Mouse (Mus musculus): ENCODE results near the gene Ctse. TPM values are rescaled to one million over a fixed set of nuclear protein-coding genes. Genes with fewer than 3 reads are reported as not detected.
A peak's percentile ranks its signal among the peaks of the same experiment; 100 is the strongest.
"Not testable (repeated sequence)": the region's sequence is repeated elsewhere in the genome, so short reads cannot be mapped to it uniquely, and the experiment has no call there.

Ctse gene
- polyA plus RNA-seq, 1 experiment: 0.10 TPM

- Histone ChIP-seq H3K27ac (ENCODE audit: insufficient read depth, low read length) (no peak overlapping the region), H3K27me3 (ENCODE audit: control insufficient read depth, insufficient read depth, low read length) (no peaks in the 10 kb centered on the region), H3K4me1 (ENCODE audit: control insufficient read depth, insufficient read depth, low read length) (no peaks in the 10 kb centered on the region), H3K4me3 (replicated peaks; ENCODE audit: insufficient read depth, low read depth, low read length) (no peak overlapping the region)
- DNase-seq: no peak
- TF ChIP-seq POLR2A (IDR thresholded peaks at IDR 0.05; ENCODE audit: borderline replicate concordance, insufficient read depth, low read length) (no peak), CTCF (IDR thresholded peaks at IDR 0.05; ENCODE audit: borderline replicate concordance, insufficient read depth, low read depth, low read length) (no peak)
- 76% methylated on average over 1 of the region's 1 CpGs for WGBS
Observed at GRCm38 (mm10) chr1:131616131-131616530, 22.0 kb upstream of the Ctse start.

DNA sequence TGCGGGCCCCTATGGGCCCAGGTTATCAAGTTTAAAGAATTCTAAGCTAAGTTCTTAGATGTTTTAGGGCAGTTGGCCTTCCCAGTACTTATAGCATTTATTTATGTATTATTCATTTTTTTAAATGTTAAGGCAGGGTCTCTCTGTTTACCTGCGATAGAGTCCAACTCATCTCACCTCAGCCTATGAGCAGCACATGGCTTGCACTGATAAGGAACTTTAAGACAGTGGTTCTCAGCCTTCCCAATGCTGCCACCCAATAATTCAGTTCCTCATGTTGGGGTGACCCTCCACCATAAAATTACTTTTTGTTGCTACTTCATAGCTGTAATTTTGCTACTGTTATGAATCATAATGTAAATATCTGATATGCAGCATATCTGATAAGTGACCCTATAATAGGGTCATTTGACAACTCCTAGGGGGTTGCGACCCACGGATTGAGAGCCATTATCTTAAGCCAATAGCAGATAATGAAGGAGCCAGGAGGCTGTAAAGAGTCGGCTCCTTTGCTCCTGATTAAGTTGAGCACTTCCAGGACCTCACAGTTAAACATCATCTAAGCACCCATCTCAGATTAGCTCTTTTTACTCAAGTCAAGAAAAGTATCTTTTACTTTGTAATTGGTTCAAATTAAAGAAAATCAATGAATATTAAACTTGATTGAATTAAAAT, 21.4 kb upstream of the Ctse start:
- 90% methylated on average over 5 of the region's 5 CpGs for WGBS

GRCm38 (mm10) chr1:131618576-131618975, 19.5 kb upstream of the Ctse start:
- DNase-seq: no peak
- peak; percentile 24; the same call in 1 of the 2 replicates for TF ChIP-seq CTCF (IDR thresholded peaks at IDR 0.05; ENCODE audit: borderline replicate concordance, insufficient read depth, low read depth, low read length)
- no peak for TF ChIP-seq POLR2A (IDR thresholded peaks at IDR 0.05; ENCODE audit: borderline replicate concordance, insufficient read depth, low read length)
- Histone ChIP-seq H3K4me1 (ENCODE audit: control insufficient read depth, insufficient read depth, low read length) (no peaks in the 10 kb centered on the region), H3K27ac (ENCODE audit: insufficient read depth, low read length) (no peak overlapping the region), H3K4me3 (replicated peaks; ENCODE audit: insufficient read depth, low read depth, low read length) (no peak overlapping the region), H3K27me3 (ENCODE audit: control insufficient read depth, insufficient read depth, low read length) (no peaks in the 10 kb centered on the region)
- 74% methylated on average over 1 of the region's 1 CpGs for WGBS

More for the DNA sequence above, 21.4 kb upstream of the Ctse start:
- DNase-seq: no peak
- Histone ChIP-seq H3K4me1 (ENCODE audit: control insufficient read depth, insufficient read depth, low read length) (no peaks in the 10 kb centered on the region), H3K27ac (ENCODE audit: insufficient read depth, low read length) (no peak overlapping the region), H3K27me3 (ENCODE audit: control insufficient read depth, insufficient read depth, low read length) (no peaks in the 10 kb centered on the region), H3K4me3 (replicated peaks; ENCODE audit: insufficient read depth, low read depth, low read length) (no peak overlapping the region)
- TF ChIP-seq POLR2A (IDR thresholded peaks at IDR 0.05; ENCODE audit: borderline replicate concordance, insufficient read depth, low read length) (no peak), CTCF (IDR thresholded peaks at IDR 0.05; ENCODE audit: borderline replicate concordance, insufficient read depth, low read depth, low read length) (no peak)

DNA sequence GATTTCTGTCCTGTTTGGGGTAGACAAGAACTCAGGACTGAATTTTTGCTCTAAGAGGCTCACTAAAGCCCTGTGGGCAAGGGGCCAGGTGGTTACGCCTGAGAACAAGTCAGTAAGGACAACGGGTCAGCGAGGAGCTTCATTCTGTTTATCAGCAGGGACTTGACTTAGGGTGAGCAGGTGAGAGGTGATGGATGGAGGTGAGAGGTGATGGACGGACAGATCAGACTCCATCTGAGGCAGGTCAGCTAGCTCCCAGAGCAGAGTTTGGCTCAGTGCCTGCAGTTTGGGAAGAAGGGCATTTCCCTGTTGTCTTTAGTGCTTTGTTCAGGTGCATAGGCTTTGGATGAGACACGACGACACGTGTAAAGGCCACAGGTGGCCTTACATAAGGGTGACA, 18.8 kb upstream of the Ctse start:
- DNase-seq: no peak
- Histone ChIP-seq H3K27ac (ENCODE audit: insufficient read depth, low read length) (no peak overlapping the region), H3K4me1 (ENCODE audit: control insufficient read depth, insufficient read depth, low read length) (no peaks in the 10 kb centered on the region), H3K4me3 (replicated peaks; ENCODE audit: insufficient read depth, low read depth, low read length) (no peak overlapping the region), H3K27me3 (ENCODE audit: control insufficient read depth, insufficient read depth, low read length) (no peaks in the 10 kb centered on the region)
- TF ChIP-seq CTCF (IDR thresholded peaks at IDR 0.05; ENCODE audit: borderline replicate concordance, insufficient read depth, low read depth, low read length) (no peak), POLR2A (IDR thresholded peaks at IDR 0.05; ENCODE audit: borderline replicate concordance, insufficient read depth, low read length) (no peak)
- WGBS: 89% methylated on average over 7 of the region's 7 CpGs

DNA sequence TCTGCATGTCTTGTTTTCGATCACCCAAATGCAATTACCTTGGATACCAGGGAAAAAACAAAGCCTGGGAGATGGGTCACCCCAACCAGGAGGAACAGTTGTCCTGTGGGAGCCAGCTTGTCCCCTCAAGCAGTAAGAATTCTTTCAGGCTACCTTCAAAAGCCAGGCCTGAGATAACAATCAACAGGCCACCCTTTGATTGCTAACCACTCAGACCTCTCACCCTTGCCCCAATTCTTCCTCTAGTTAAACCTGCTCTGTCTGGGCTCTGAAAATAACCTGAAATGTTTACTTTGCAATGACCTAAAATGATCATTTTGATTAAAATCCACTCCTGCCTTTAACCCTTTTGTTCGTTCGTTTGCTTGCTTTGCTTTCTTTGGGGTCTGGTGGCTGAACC, 14.5 kb upstream of the Ctse start:
- TF ChIP-seq CTCF (IDR thresholded peaks at IDR 0.05; ENCODE audit: borderline replicate concordance, insufficient read depth, low read depth, low read length) (no peak), POLR2A (IDR thresholded peaks at IDR 0.05; ENCODE audit: borderline replicate concordance, insufficient read depth, low read length) (no peak)
- no peaks in the 10 kb centered on the region for H3K4me1 ChIP-seq (ENCODE audit: control insufficient read depth, insufficient read depth, low read length)
- no peaks in the 10 kb centered on the region for H3K27me3 ChIP-seq (ENCODE audit: control insufficient read depth, insufficient read depth, low read length)
- H3K27ac ChIP-seq (ENCODE audit: insufficient read depth, low read length): no peak overlapping the region
- no peak overlapping the region for H3K4me3 ChIP-seq (replicated peaks; ENCODE audit: insufficient read depth, low read depth, low read length)
- DNase-seq: no peak
- WGBS: 91% methylated on average over 3 of the region's 3 CpGs

GRCm38 (mm10) chr1:131624175-131624835, 13.8 kb upstream of the Ctse start:
- 70% methylated on average over 3 of the region's 3 CpGs for WGBS
- Histone ChIP-seq H3K4me1 (ENCODE audit: control insufficient read depth, insufficient read depth, low read length) (no peaks in the 10 kb centered on the region), H3K27ac (ENCODE audit: insufficient read depth, low read length) (no peak overlapping the region), H3K4me3 (replicated peaks; ENCODE audit: insufficient read depth, low read depth, low read length) (no peak overlapping the region), H3K27me3 (ENCODE audit: control insufficient read depth, insufficient read depth, low read length) (no peaks in the 10 kb centered on the region)
- TF ChIP-seq POLR2A (IDR thresholded peaks at IDR 0.05; ENCODE audit: borderline replicate concordance, insufficient read depth, low read length): no peak
- TF ChIP-seq CTCF (IDR thresholded peaks at IDR 0.05; ENCODE audit: borderline replicate concordance, insufficient read depth, low read depth, low read length): no peak
- no peak for DNase-seq

- Histone ChIP-seq H3K4me3 (replicated peaks; ENCODE audit: insufficient read depth, low read depth, low read length) (no peak overlapping the region), H3K27me3 (ENCODE audit: control insufficient read depth, insufficient read depth, low read length) (no peaks in the 10 kb centered on the region), H3K27ac (ENCODE audit: insufficient read depth, low read length) (no peak overlapping the region), H3K4me1 (ENCODE audit: control insufficient read depth, insufficient read depth, low read length) (no peaks in the 10 kb centered on the region)
- no peak for DNase-seq
- 83% methylated on average over 6 of the region's 6 CpGs for WGBS
- TF ChIP-seq POLR2A (IDR thresholded peaks at IDR 0.05; ENCODE audit: borderline replicate concordance, insufficient read depth, low read length) (no peak), CTCF (IDR thresholded peaks at IDR 0.05; ENCODE audit: borderline replicate concordance, insufficient read depth, low read depth, low read length) (no peak)
Observed at GRCm38 (mm10) chr1:131626200-131626599, 11.9 kb upstream of the Ctse start.

GRCm38 (mm10) chr1:131632216-131632615, 5.9 kb upstream of the Ctse start:
- not testable (repeated sequence) for H3K4me3 ChIP-seq (replicated peaks; ENCODE audit: insufficient read depth, low read depth, low read length); H3K27ac ChIP-seq (ENCODE audit: insufficient read depth, low read length); H3K4me1 ChIP-seq (ENCODE audit: control insufficient read depth, insufficient read depth, low read length); DNase-seq; H3K27me3 ChIP-seq (ENCODE audit: control insufficient read depth, insufficient read depth, low read length)
- WGBS: 13% methylated on average over 6 of the region's 6 CpGs
